Mouse (Mus musculus): Measurements from ENCODE around the gene Tff1. TPM values are rescaled to one million over a fixed set of nuclear protein-coding genes. Genes with fewer than 3 reads are reported as not detected.

The Tff1 gene
- total and polyA plus RNA-seq, 3 experiments: not detected

- no peaks in the 10 kb centered on the region for H3K27me3 ChIP-seq (ENCODE audit: control insufficient read depth, insufficient read depth, low read length)
- H3K9ac ChIP-seq (ENCODE audit: low read depth, low read length): no peak overlapping the region
- no peak overlapping the region for H3K4me3 ChIP-seq
- no peaks in the 10 kb centered on the region for H3K4me1 ChIP-seq (ENCODE audit: control insufficient read depth, insufficient read depth, low read length)
- intact Hi-C loops (cut with DNase I): loop anchor here (5.0 to 10.0 kb wide), 2 partner anchors 139 to 206 kb away; partner anchors contain the start of gene Rsph1
- no peak for DNase-seq
- TF ChIP-seq POLR2A (IDR thresholded peaks at IDR 0.05; ENCODE audit: insufficient read depth, low read depth, low read length) (no peak), EP300 (IDR thresholded peaks at IDR 0.05; ENCODE audit: insufficient read depth, low read depth, low read length) (no peak), CTCF (IDR thresholded peaks at IDR 0.05) (no peak)
- no peak overlapping the region for H3K27ac ChIP-seq
- WGBS: 38% methylated on average over 3 of the region's 3 CpGs
- H3K79me2 ChIP-seq (replicated peaks; ENCODE audit: control insufficient read depth, insufficient read depth, low read length): no peaks in the 10 kb centered on the region
- no peaks in the 10 kb centered on the region for H3K36me3 ChIP-seq (ENCODE audit: control insufficient read depth, insufficient read depth, low read length)
Measured at GRCm38 (mm10) chr17:31136291-31136690, 28.8 kb downstream of the Tff1 start.

- TF ChIP-seq POLR2A (IDR thresholded peaks at IDR 0.05; ENCODE audit: insufficient read depth, low read depth, low read length) (no peak), CTCF (IDR thresholded peaks at IDR 0.05) (no peak), EP300 (IDR thresholded peaks at IDR 0.05; ENCODE audit: insufficient read depth, low read depth, low read length) (no peak)
- Histone ChIP-seq H3K36me3 (ENCODE audit: control insufficient read depth, insufficient read depth, low read length) (no peaks in the 10 kb centered on the region), H3K4me1 (ENCODE audit: control insufficient read depth, insufficient read depth, low read length) (no peaks in the 10 kb centered on the region), H3K27me3 (ENCODE audit: control insufficient read depth, insufficient read depth, low read length) (no peaks in the 10 kb centered on the region), H3K79me2 (replicated peaks; ENCODE audit: control insufficient read depth, insufficient read depth, low read length) (no peaks in the 10 kb centered on the region), H3K9ac (ENCODE audit: low read depth, low read length) (no peak overlapping the region), H3K27ac (no peak overlapping the region), H3K4me3 (no peak overlapping the region)
- no peak for DNase-seq
- 60% methylated on average over 6 of the region's 6 CpGs for WGBS
- intact Hi-C loops (cut with DNase I): loop anchor here (5.0 to 10.0 kb wide), 2 partner anchors 140 to 207 kb away; partner anchors contain the start of gene Rsph1
Measured at GRCm38 (mm10) chr17:31134913-31135312, 30.2 kb downstream of the Tff1 start.

GRCm38 (mm10) chr17:31133776-31134175 is 31.3 kb downstream of the Tff1 start:
- no peak for DNase-seq
- Histone ChIP-seq H3K4me1 (ENCODE audit: control insufficient read depth, insufficient read depth, low read length) (no peaks in the 10 kb centered on the region), H3K36me3 (ENCODE audit: control insufficient read depth, insufficient read depth, low read length) (no peaks in the 10 kb centered on the region), H3K27ac (no peak overlapping the region), H3K9ac (ENCODE audit: low read depth, low read length) (no peak overlapping the region), H3K27me3 (ENCODE audit: control insufficient read depth, insufficient read depth, low read length) (no peaks in the 10 kb centered on the region), H3K79me2 (replicated peaks; ENCODE audit: control insufficient read depth, insufficient read depth, low read length) (no peaks in the 10 kb centered on the region), H3K4me3 (no peak overlapping the region)
- WGBS: 67% methylated on average over 15 of the region's 15 CpGs
- TF ChIP-seq EP300 (IDR thresholded peaks at IDR 0.05; ENCODE audit: insufficient read depth, low read depth, low read length): no peak
- TF ChIP-seq CTCF (IDR thresholded peaks at IDR 0.05): no peak
- TF ChIP-seq POLR2A (IDR thresholded peaks at IDR 0.05; ENCODE audit: insufficient read depth, low read depth, low read length): no peak
- intact Hi-C loops (cut with DNase I): loop anchor here (10.0 kb wide), 1 partner anchor 141 kb away; the partner anchor contains the start of gene Rsph1

GRCm38 (mm10) chr17:31131269-31131821 is 33.7 kb downstream of the Tff1 start:
- intact Hi-C loops (cut with DNase I): loop anchor here (10.0 kb wide), 1 partner anchor 143 kb away; the partner anchor contains the start of gene Rsph1
- TF ChIP-seq CTCF (IDR thresholded peaks at IDR 0.05) (no peak), EP300 (IDR thresholded peaks at IDR 0.05; ENCODE audit: insufficient read depth, low read depth, low read length) (no peak), POLR2A (IDR thresholded peaks at IDR 0.05; ENCODE audit: insufficient read depth, low read depth, low read length) (no peak)
- WGBS: 64% methylated on average over 10 of the region's 10 CpGs

GRCm38 (mm10) chr17:31129452-31129851 is 35.6 kb downstream of the Tff1 start, which contains the start of gene Tff3:
Gene Tff3 (minus strand): TSS chr17:31129646.
- H3K27ac ChIP-seq: no peak within 1 kb of the TSS
- no peak within 1 kb of the TSS for H3K9ac ChIP-seq (ENCODE audit: low read depth, low read length)
- DNase-seq: no peak
- intact Hi-C loops (cut with DNase I): no loop called here
- H3K4me1 ChIP-seq (ENCODE audit: control insufficient read depth, insufficient read depth, low read length): no peaks in the 10 kb centered on the region
- WGBS: 16% methylated on average over 2 of the region's 2 CpGs
- no peaks in the 10 kb centered on the region for H3K79me2 ChIP-seq (replicated peaks; ENCODE audit: control insufficient read depth, insufficient read depth, low read length)
- H3K4me3 ChIP-seq: no peak within 1 kb of the TSS
- no peaks in the 10 kb centered on the region for H3K36me3 ChIP-seq (ENCODE audit: control insufficient read depth, insufficient read depth, low read length)
- H3K27me3 ChIP-seq (ENCODE audit: control insufficient read depth, insufficient read depth, low read length): no peaks in the 10 kb centered on the region
- TF ChIP-seq POLR2A (IDR thresholded peaks at IDR 0.05; ENCODE audit: insufficient read depth, low read depth, low read length) (no peak), EP300 (IDR thresholded peaks at IDR 0.05; ENCODE audit: insufficient read depth, low read depth, low read length) (no peak), CTCF (IDR thresholded peaks at IDR 0.05) (no peak)

More at GRCm38 (mm10) chr17:31131269-31131821, 33.7 kb downstream of the Tff1 start:
- Histone ChIP-seq H3K79me2 (replicated peaks; ENCODE audit: control insufficient read depth, insufficient read depth, low read length) (no peaks in the 10 kb centered on the region), H3K27me3 (ENCODE audit: control insufficient read depth, insufficient read depth, low read length) (no peaks in the 10 kb centered on the region), H3K4me1 (ENCODE audit: control insufficient read depth, insufficient read depth, low read length) (no peaks in the 10 kb centered on the region), H3K4me3 (no peak overlapping the region), H3K9ac (ENCODE audit: low read depth, low read length) (no peak overlapping the region), H3K27ac (no peak overlapping the region), H3K36me3 (ENCODE audit: control insufficient read depth, insufficient read depth, low read length) (no peaks in the 10 kb centered on the region)
- DNase-seq: no peak

GRCm38 (mm10) chr17:31128708-31129318 is 36.3 kb downstream of the Tff1 start:
- DNase-seq: no peak
- Histone ChIP-seq H3K4me3 (no peak overlapping the region), H3K36me3 (ENCODE audit: control insufficient read depth, insufficient read depth, low read length) (no peaks in the 10 kb centered on the region), H3K27ac (no peak overlapping the region), H3K27me3 (ENCODE audit: control insufficient read depth, insufficient read depth, low read length) (no peaks in the 10 kb centered on the region), H3K79me2 (replicated peaks; ENCODE audit: control insufficient read depth, insufficient read depth, low read length) (no peaks in the 10 kb centered on the region), H3K4me1 (ENCODE audit: control insufficient read depth, insufficient read depth, low read length) (no peaks in the 10 kb centered on the region), H3K9ac (ENCODE audit: low read depth, low read length) (no peak overlapping the region)
- TF ChIP-seq CTCF (IDR thresholded peaks at IDR 0.05) (no peak), POLR2A (IDR thresholded peaks at IDR 0.05; ENCODE audit: insufficient read depth, low read depth, low read length) (no peak), EP300 (IDR thresholded peaks at IDR 0.05; ENCODE audit: insufficient read depth, low read depth, low read length) (no peak)
- 68% methylated on average over 9 of the region's 9 CpGs for WGBS
- intact Hi-C loops (cut with DNase I): no loop called here

Data from heart, adult 2 months (tissue).